Mouse (Mus musculus) macrophage (primary cell): ENCODE results near the gene Bcar3. TPM values are rescaled to one million over a fixed set of nuclear protein-coding genes. Genes with fewer than 3 reads are reported as not detected.
"Not testable (repeated sequence)": the region's sequence is repeated elsewhere in the genome, so short reads cannot be mapped to it uniquely, and the experiment has no call there.

Experiments
- H3K27ac ChIP-seq: fragments of 350-480 bp; formaldehyde crosslinking; 2 replicates; pipeline ENCODE4 v1.9.0; 2021
- H3K36me3 ChIP-seq: fragments of 350-480 bp; formaldehyde crosslinking; 2 replicates; pipeline ENCODE4 v1.9.0; 2021; ENCODE audit errors: inconsistent target
- H3K4me3 ChIP-seq: fragments of 350-480 bp; formaldehyde crosslinking; 2 replicates; pipeline ENCODE4 v1.9.0; 2021; ENCODE audit errors: inconsistent target
- H3K79me2 ChIP-seq: fragments of 350-480 bp; formaldehyde crosslinking; 2 replicates; pipeline ENCODE4 v1.9.0; 2021; ENCODE audit errors: inconsistent target
- WGBS: methylation state at CpG from one replicate; pipeline ENCODE4 v1.1.7; 2026; ENCODE audit warnings: inconsistent platforms; ENCODE audit not compliant: missing documents; 5-methylcytosine and 5-hydroxymethylcytosine counted together
- polyA plus RNA-seq: library from polyadenylated mRNA; stranded (reverse); fragments of 250-400 nt; gene quantifications from 3 replicates; pipeline ENCODE4 v1.2.4, GENCODE M21; 2018; ENCODE audit warnings: inconsistent platforms

The Bcar3 gene
- polyA plus RNA-seq, 1 experiment from 2014 or later, result 14.2 TPM

DNA sequence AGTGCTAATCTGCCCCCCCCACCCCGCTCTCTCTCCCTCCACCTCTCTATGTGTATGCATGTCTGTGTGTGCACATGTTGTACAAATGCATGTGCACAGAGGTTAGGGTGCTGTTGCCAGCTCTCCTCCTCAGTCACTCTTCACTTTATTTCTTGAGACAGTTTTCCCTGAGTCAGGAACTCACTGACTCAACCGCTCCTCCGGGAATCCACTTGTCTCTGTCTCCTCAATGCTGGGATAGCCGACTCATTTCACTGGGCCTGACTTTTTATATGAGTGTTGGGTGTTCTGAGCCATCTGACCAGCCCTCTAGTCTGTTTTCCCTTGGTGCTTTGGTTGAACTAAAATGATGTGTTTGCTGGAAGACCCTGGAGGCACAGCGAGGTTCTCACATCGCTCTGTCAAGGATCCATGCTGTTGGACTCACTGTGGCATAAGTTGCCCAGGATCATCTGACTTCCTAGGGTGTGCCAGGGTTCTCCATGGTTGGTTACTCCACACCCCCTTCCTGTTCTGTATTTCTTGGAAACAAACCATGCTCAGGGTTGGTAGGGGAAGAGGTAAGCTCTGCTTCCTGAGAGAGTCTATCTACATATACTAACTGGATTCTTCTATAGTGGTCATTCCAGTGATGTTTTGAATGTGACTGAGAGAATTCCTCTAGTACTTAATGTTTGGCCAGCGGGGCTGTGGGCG lies 77.9 kb downstream of the Bcar3 start:
- Histone ChIP-seq H3K79me2 (no peaks in the 10 kb centered on the region), H3K27ac (peak overlapping the region; percentile 97), H3K4me3 (no peak overlapping the region), H3K36me3 (no peaks in the 10 kb centered on the region)
- WGBS, result 88% methylated on average over 8 of the region's 8 CpGs

DNA sequence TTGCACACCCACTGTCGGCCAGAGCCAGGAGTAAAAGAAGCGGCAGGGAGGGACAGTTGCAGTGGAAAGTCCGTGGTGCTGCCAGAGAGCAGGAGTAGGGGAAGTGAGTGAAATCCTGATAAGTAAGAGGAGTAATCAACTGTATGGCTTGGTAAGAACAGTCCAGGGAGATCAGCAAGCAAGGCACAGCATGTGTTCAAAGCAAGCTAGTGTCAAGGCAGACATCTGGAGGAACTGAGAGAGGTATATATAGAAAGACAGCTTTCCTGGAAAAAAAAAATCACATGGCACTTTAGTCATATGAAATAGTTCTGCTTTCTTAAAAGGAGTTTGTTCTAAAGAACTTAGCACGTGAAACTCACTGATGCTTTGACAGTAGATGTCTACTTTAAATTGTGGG lies 78.7 kb downstream of the Bcar3 start:
- Histone ChIP-seq H3K79me2 (no peaks in the 10 kb centered on the region), H3K27ac (peak overlapping the region; percentile 97), H3K4me3 (no peak overlapping the region), H3K36me3 (no peaks in the 10 kb centered on the region)
- 5% methylated on average over 4 of the region's 4 CpGs for WGBS

DNA sequence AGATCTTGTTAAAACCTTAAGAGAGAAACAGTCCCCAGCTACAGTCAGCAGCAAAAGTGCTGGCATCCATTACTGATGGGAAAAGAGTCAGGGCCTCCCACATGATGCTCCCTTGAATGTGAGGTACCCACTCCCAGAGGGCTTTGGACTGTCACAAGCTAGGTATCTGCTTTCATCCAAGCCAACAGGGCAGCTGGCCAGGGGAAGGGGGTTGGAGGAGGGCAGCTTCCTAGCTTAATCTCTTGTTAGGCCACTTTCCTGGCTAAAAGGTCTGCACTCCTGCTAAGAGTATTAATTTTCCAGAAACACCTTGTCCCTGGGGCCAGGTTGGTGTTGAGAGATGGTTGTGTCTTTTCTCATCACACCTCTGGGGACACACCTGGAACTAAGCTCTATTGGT lies 82.1 kb downstream of the Bcar3 start:
- no peaks in the 10 kb centered on the region for H3K36me3 ChIP-seq
- H3K79me2 ChIP-seq, result no peaks in the 10 kb centered on the region
- H3K27ac ChIP-seq, result no peak overlapping the region
- H3K4me3 ChIP-seq, result no peak overlapping the region

DNA sequence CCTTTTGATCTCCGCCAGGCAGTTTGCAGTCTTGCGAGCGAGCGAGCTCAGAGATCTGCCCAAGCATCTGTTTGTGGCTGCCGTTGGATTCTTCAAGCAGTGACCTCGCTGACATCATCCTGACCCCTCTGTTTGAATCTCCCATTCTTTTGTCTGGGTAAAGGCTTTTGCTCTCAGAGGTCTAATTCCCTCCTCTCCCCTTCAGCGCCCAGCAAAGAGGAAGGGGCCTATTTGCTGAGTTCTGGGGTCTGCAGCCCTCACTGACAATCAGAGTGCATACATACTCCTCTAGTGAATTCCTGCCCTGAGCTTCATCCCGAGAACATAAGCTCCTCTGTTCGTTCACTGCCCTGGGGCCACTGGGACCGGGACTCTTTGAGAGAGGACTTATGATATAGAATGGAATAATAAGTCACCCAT lies 82.5 kb downstream of the Bcar3 start:
- H3K36me3 ChIP-seq, result no peaks in the 10 kb centered on the region
- H3K4me3 ChIP-seq, result no peak overlapping the region
- peak overlapping the region; percentile 94 for H3K27ac ChIP-seq
- WGBS, result 91% methylated on average over 10 of the region's 10 CpGs
- no peaks in the 10 kb centered on the region for H3K79me2 ChIP-seq

DNA sequence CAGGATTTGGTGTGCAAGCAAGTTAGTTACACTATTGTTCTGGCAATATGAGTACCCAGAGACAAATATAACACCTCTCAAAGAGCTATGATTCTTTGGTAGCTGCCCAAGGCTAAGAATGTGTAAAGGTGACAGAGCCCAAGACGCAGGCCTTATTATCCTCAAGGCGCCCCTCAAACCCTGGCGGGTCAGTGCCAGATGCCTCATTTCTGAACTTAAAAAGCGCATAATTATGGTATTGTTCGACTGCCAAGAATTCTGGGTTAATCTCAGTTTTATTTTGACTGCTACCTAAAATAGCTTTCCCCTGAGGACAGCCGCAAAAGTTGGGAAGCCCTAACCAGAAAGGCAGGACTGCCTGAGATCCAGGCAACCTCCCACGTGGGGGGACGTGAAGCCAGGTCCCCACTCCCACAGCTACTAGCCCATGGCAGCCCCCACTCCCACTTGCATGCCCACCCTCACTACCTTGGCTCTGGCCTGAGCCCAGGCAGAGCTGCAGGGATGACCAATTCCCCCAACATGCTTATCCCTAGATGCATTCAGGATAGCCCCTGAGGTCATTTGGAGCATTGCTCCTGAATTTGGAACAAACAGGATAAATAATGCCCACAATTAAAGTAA lies 83.0 kb downstream of the Bcar3 start:
- WGBS, result 93% methylated on average over 8 of the region's 8 CpGs
- Histone ChIP-seq H3K36me3 (no peaks in the 10 kb centered on the region), H3K4me3 (no peak overlapping the region), H3K27ac (peak overlapping the region; percentile 94), H3K79me2 (no peaks in the 10 kb centered on the region)

DNA sequence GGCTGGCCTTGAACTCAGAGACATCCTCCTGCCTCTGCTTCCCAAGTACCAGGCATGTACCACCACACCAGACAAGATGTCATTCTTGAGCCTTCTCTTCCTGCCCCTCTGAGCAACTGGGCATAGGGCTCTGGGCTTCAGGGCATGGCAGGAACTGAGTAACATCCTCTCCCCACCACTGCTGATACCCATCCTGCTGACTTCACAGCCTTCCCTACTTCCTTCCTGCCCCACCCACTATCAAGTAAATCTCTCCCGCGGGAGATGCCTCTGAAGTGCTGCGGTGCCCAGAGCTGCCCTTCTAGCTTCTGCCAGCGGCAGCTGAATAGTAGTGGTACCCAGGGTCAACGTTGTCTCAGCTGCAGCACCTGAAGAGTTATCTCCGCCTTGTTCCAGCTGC lies 84.7 kb downstream of the Bcar3 start:
- 26% methylated on average over 6 of the region's 6 CpGs for WGBS
- Histone ChIP-seq H3K36me3 (no peaks in the 10 kb centered on the region), H3K4me3 (no peak overlapping the region), H3K27ac (peak overlapping the region; percentile 94), H3K79me2 (no peaks in the 10 kb centered on the region)

DNA sequence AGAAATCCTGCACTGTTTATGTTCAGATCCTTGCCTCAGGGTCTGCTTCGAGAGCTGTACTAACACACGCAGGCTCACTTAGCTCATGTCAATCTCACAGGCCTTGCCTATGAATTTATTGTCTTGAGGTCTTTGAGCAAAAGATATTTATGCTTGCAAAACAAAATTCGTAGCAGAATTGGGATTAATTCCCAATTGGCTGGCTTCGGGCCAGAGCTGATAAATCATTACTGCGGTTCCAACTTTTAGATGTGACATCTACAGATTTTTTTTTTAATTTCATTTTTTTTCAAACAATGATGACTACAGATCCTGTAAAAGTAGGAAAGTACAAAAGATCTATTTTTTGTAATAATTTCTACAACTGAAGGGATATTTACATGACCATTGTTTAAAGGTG lies 86.8 kb downstream of the Bcar3 start:
- WGBS, result 99% methylated on average over 5 of the region's 5 CpGs
- no peaks in the 10 kb centered on the region for H3K79me2 ChIP-seq

DNA sequence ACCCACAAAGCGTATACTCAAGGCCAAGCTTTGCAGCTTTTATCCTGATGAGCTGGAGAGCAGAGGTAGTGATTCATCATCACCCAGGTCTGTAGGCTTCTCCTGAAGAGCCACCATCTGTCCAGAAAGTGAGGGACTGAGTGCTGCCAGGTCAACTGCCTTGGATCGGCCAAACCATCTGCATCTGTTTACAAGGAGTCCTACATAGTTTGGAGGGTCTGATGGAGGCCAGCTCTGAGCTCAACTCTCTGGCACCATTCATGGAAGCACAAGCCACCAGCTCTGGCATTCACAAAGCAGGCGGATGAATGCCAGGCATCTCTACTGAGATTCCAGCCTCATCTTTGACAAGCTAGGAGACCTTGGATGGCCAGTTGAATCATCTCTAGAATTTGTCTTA lies 87.7 kb downstream of the Bcar3 start:
- Histone ChIP-seq H3K27ac (no peak overlapping the region), H3K4me3 (no peak overlapping the region), H3K79me2 (no peaks in the 10 kb centered on the region), H3K36me3 (no peaks in the 10 kb centered on the region)
- 97% methylated on average over 3 of the region's 3 CpGs for WGBS

More for the DNA sequence above, 86.8 kb downstream of the Bcar3 start:
- H3K4me3 ChIP-seq, result no peak overlapping the region
- H3K36me3 ChIP-seq, result no peaks in the 10 kb centered on the region
- no peak overlapping the region for H3K27ac ChIP-seq

DNA sequence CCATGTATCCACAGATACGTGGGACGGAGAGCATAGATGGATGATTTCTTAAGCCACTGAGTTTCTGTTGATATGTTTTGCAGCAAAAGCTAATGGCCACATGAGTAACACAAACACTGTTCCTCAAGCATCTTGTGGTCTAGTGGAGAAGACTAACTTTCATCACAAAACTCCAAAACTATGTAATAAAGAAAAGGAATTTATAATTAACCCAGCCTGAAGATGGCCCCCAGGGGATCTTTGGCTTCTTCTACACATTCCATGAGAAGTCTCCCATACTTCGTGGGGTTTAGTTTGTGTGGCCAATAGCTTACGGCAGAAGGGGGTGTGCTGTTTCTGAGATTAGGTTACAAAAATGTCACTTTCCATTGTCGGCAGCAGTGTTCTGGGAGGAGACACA lies 92.5 kb downstream of the Bcar3 start:
- Histone ChIP-seq H3K4me3 (no peak overlapping the region), H3K36me3 (no peaks in the 10 kb centered on the region), H3K79me2 (no peaks in the 10 kb centered on the region), H3K27ac (no peak overlapping the region)
- 99% methylated on average over 5 of the region's 5 CpGs for WGBS

DNA sequence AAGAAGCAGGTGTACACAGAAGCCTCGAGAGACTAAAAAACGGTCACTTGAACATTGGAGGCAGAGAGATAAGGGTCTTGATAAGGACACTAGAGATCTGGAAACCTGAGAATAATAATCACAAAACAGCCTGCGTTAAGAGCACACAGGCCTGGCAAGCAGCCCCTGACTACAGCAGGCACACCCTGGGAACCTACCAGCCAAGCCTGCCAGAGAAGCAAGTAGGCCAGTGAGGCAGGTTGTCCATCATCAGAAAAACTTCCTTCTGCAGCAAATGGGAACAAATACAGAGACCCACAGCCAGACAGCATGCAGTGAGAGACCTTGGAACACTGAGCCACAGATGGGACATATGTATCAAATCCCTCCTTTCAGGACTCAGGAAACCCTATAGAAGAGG lies 93.8 kb downstream of the Bcar3 start:
- H3K27ac ChIP-seq, result no peak overlapping the region
- 100% methylated on average over 3 of the region's 3 CpGs for WGBS
- no peaks in the 10 kb centered on the region for H3K36me3 ChIP-seq
- no peaks in the 10 kb centered on the region for H3K79me2 ChIP-seq
- H3K4me3 ChIP-seq, result no peak overlapping the region

DNA sequence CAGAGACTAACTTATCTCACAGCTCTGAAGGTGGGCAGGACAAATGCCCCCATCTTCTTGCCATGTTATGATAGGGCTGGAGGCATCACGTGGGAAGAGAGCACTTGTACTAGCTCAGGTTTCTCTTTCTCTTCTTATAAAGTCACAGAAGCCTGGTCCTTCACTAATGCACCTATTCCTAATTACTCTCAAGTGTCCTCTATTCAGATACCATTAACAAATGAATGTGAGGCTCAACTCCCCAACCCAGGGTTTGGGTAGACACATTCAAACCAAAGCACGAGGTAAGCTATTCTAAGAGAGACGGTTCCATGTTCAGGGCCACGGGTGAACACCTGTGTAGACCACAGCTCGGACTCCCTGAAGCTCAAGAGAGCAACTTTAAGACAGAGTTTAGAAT lies 96.0 kb downstream of the Bcar3 start:
- Histone ChIP-seq H3K36me3 (no peaks in the 10 kb centered on the region), H3K79me2 (no peaks in the 10 kb centered on the region), H3K27ac (no peak overlapping the region), H3K4me3 (no peak overlapping the region)
- 87% methylated on average over 5 of the region's 5 CpGs for WGBS

DNA sequence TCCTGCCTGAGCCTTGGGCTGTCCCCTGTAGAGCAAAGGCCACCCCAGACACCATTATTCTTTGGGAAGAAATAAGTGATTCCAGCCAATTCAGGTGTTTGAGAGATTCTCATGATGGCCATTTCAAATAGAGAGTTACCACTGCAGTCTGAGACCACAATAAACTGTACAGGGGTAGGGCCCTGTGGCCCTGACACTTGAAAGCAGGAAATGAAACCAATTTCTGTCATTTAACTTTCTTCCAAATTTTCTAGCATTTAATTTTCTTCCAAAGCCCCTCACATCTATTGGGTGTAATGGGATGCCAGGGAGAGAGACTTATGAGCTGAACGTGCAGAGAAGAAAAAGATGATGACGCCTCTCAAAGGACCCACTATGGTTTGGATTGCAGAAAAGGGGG lies 97.2 kb downstream of the Bcar3 start:
- Histone ChIP-seq H3K36me3 (no peaks in the 10 kb centered on the region), H3K27ac (no peak overlapping the region), H3K79me2 (no peaks in the 10 kb centered on the region), H3K4me3 (no peak overlapping the region)
- WGBS, result 100% methylated on average over 2 of the region's 2 CpGs

DNA sequence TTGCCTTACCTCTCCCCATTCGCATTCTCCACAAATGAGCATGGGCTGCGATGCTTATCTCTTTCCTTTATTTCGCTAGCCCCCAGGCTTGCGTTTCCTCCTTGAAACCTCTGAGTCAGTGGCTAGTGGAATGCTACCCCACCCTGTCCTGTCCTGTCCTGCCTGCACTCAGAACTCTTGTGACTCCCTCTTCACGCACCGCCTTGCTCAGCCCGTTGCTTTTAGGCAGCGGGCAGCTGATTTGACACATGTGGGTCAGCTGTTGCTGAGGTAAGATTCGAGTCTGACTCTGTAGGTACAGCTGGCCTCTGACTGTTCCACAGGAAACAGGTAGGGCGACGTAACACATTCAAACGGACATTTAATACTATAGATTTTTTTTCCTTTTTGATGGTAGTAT lies 97.9 kb downstream of the Bcar3 start:
- 32% methylated on average over 12 of the region's 12 CpGs for WGBS
- no peaks in the 10 kb centered on the region for H3K79me2 ChIP-seq

DNA sequence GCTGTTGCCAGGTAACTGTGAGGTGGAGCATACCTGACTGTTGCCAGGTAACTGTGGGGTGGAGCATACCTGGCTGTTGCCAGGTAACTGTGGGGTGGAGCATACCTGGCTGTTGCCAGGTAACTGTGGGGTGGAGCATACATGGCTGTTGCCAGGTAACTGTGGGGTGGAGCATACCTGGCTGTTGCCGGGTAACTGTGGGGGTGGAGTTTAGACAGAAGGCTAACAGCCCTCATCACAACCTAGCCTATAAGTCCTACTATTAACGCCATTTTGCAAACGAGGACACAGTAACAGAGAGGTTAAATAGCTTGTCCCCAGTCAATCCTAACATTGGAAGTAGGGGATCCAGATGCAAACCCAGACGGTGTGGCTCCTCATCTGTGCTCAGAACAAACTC lies 99.5 kb downstream of the Bcar3 start:
- not testable (repeated sequence) for H3K79me2 ChIP-seq, H3K36me3 ChIP-seq, H3K4me3 ChIP-seq
- WGBS, result 98% methylated on average over 4 of the region's 4 CpGs
- H3K27ac ChIP-seq, result peak overlapping the region; percentile 61

More for the DNA sequence above, 97.9 kb downstream of the Bcar3 start:
- Histone ChIP-seq H3K4me3 (no peak overlapping the region), H3K27ac (no peak overlapping the region), H3K36me3 (no peaks in the 10 kb centered on the region)

DNA sequence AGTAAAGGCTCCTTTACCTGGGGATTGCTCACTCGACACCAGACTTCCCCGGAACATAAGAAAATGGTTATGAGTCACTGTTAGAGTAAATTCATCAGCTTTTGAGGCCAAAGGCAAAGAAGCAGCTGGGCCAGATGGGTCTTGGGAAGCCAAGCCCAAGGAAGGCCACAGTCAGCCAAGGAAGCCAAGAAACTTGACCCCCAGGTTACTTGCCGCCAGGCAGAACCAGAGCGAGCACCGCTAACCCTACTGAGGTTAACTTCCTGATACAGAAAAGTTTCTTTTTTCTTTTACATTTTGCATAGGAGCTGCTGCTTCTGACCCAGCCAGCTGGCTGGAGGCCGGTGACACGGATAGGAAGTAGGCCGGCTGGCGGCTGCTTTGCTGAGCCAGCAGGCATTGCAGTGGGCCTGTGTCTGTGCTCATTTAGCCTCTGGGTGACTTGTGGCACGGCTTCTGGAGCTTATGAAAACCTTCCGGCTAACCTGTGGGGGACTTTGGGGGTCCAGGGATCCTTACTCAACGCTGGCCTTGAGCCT lies 100.0 kb downstream of the Bcar3 start:
- H3K4me3 ChIP-seq, result no peak overlapping the region
- no peaks in the 10 kb centered on the region for H3K79me2 ChIP-seq
- H3K36me3 ChIP-seq, result no peaks in the 10 kb centered on the region
- H3K27ac ChIP-seq, result peak overlapping the region; percentile 61
- 60% methylated on average over 12 of the region's 12 CpGs for WGBS
